Mouse (Mus musculus): ENCODE measurements around the gene Pif1.

- TF ChIP-seq GATA1 (IDR thresholded peaks at IDR 0.05; ENCODE audit: borderline replicate concordance, low read length): no peak
- no peak for TF ChIP-seq FLI1 (IDR thresholded peaks at IDR 0.05; ENCODE audit: low read length)
Observed at GRCm38 (mm10) chr9:65629025-65629766, 42.2 kb downstream of the Pif1 start, which contains the start of gene Rbpms2.

All from megakaryocyte, embryonic 14.5 days (primary cell).